Mouse (Mus musculus) sigmoid colon, adult 10 weeks (tissue): ENCODE results near the gene Clec2l. TPM values are rescaled to one million over a fixed set of nuclear protein-coding genes. Genes with fewer than 3 reads are reported as not detected.

Source experiments
- polyA plus RNA-seq: library from polyadenylated mRNA; stranded (reverse); fragments of 350-450 nt; fragmentation: Illumina TruSeq; extraction: RNeasy Lipid Tissue Mini Kit (QIAGEN cat#74804); gene quantifications from one replicate; pipeline ENCODE4 v1.2.3, GENCODE M21; 2014; ENCODE audit warnings: low read depth, low replicate concordance

Clec2l gene
- polyA plus RNA-seq = not detected

GRCm38 (mm10) chr6:38662714-38663615 lies at the start of gene Clec2l:
Clec2l (plus strand) TSS chr6:38663069.

GRCm38 (mm10) chr6:38636852-38637618 lies 25.8 kb upstream of the Clec2l start, which contains the start of gene Klrg2:
Klrg2 (minus strand) TSS chr6:38637242.

Other genes with a start within 250 kb of the Clec2l start
- gene Ubn2, start 229.1 kb upstream of the Clec2l start, polyA plus RNA-seq = 52.6 TPM
- gene Fmc1, start 129.6 kb upstream of the Clec2l start, polyA plus RNA-seq = 1.3 TPM
- gene Luc7l2, start 111.7 kb upstream of the Clec2l start, polyA plus RNA-seq = 647 TPM
- 0.13 TPM for gene Klrg2, start 25.8 kb upstream of the Clec2l start, polyA plus RNA-seq
- 2.4 TPM for gene Tbxas1, start 212.3 kb downstream of the Clec2l start, polyA plus RNA-seq
- 16.1 TPM for gene Hipk2, start 213.1 kb downstream of the Clec2l start, polyA plus RNA-seq